Mouse (Mus musculus): ENCODE measurements around the gene Slc25a25.
A peak's percentile ranks its signal among the peaks of the same experiment; 100 is the strongest.

The Slc25a25 gene

DNA sequence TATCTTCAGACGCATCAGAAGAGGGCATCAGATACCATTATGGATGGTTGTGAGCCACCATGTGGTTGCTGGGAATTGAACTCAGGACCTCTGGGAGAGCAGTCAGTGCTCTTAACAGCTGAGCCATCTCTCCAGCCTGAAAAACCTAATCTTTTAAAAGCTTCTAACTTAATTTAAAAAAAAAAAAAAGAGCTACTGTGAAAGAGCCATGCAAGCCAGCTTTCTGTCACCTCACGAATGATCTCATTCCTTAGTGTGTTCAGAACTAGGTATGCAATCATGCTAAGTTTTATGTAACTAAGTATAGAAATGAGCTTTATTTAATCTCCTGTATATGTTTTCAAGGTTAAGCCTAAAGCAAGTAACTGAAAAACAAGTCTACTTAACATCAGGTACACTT is 8.4 kb upstream of the Slc25a25 start:
- no peak for DNase-seq (ENCODE audit: low spot score in 2 of 2)

GRCm38 (mm10) chr2:32458300-32458699 is 7.1 kb upstream of the Slc25a25 start:
- no peak for DNase-seq (ENCODE audit: low spot score in 2 of 2)

DNA sequence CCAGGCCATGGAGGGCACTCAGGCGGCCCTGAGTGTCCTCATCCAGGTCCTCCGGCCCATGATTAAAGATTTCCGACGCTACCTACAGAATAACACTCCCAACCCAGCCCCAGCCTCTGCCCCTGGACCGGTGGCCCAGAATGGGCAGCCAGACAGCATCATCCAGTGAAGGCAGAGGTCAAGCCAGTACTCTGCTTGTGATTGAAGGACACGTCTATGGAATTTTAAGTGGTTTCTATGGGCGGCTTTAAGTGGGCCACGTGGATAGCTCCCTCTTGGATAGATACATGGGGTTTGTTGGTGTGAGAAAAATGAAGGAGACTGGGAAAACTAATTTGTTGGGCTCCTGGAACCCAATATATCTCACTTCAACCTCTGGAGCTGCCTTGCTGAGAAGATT is 3.9 kb upstream of the Slc25a25 start:
- no peak for DNase-seq (ENCODE audit: low spot score in 2 of 2)

- peak in 1 of 2 experiments; percentile 29 for DNase-seq (ENCODE audit: low spot score in 2 of 2)
These were observed 3.4 kb upstream of the Slc25a25 start for GRCm38 (mm10) chr2:32454633-32455032.

DNA sequence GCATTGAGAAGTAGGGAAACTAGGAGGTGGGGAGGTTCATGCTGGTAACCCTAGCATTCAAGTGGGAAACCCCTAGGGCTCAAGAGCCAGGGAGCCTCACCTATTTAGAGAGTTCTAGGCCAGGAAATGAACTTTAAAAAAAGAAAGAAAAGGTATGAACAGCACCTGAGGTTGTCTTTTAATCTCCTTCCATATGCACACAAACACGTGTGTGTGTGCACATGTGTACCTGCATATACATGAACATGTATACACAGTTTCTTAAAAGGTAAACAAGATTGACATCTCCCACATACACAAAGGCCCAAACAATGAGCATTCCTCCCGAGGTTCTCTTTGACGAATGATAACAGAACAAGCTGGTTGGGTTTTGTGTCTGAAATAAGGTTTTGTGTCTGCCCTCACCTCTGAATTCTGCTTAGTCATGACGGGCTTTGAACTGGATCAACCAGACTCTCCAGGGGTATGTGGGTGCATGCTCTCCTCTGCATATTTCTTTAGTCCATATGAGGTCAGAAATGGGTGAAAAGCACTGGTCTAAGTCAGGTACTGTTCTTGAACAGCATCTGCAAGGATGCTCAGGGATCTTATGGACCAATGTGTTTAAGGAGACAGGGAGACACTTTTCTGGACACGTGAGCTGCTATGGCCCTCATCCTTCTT is 2.5 kb upstream of the Slc25a25 start:
- DNase-seq (ENCODE audit: low spot score in 2 of 2) = no peak

- DNase-seq (ENCODE audit: low spot score in 2 of 2) = peak in 1 of 2 experiments; percentile 31
These were observed 1.3 kb upstream of the Slc25a25 start for GRCm38 (mm10) chr2:32452441-32452971.

DNA sequence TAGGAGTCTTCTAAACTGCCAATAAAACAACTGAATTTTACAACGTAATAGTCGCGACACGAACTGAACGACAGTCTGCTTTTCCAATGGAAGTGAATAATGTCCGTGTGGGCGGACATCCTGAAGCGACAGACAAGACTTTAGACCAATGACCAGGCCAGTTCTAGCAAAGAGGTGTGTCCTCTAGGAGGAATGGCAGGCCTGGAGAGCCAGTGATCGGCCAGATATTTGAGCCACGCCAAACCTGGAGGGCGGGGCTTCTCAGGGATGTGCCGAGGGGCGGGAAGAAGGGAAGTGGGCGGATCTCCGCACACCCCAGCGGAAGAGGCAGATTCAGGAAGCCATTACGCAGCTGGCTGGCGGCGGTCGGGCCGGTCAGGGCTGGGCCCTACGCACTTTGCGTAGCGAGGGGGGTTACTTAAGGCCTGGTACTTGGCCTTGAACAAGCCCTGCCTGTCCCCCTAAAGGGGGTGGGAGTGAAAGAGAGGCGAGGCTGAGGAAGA is 676 bp upstream of the Slc25a25 start:
- peak; percentile 95 to 96 for DNase-seq (ENCODE audit: low spot score in 2 of 2)

DNA sequence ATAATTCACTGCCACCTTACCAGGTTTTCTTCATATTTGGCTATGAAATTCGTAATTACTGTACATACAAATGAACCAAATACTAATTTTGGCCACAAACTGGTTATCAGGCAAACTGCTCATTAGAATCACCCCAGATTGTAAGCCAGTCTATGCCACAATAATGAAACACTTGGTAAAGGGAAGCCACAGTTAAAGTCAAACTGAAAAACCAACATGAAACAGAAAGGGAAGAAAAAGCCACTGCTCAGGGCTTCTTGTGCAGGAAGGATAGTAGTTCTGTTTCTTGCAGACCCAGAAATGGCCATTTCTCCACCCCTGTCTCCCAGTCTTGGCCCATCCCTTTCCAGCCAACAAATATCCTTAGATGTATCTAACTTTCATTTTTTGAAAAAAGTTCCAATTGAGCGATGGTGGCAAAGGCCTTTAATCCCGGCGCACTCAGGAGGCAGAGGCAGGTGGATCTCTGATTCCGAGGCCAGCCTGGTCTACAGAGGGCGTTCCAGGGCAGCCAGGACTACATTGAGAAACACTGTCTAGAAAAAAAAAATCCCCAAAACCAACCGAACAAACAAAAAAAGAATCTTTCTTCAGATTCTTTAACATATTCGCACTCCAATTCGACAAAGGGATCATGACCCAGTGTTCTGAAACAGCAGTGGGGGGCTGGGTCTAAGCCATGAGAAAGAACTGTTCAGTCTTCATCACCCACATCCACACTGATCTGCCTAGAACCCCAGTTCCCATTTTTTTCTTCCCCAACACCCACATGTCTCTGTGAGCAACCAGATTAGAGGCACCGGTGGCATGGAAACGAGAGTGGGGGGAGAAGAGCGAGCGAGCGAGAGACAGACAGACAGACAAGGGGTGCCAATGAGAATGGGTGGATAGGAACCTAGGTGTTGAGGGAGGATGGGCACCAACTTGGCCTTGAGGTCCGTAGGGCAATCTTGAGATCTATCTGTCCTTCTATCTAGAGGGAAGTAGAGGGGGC is 1.2 kb downstream of the Slc25a25 start, which contains the start of gene Naif1:
Gene Naif1 (plus strand): TSS at position 697 of the 994 bp plus-strand sequence.
- peak in 1 of 2 experiments; percentile 15 for DNase-seq (ENCODE audit: low spot score in 2 of 2)

GRCm38 (mm10) chr2:32448480-32448879 is 2.8 kb downstream of the Slc25a25 start:
- DNase-seq (ENCODE audit: low spot score in 2 of 2) = no peak

- DNase-seq (ENCODE audit: low spot score in 2 of 2) = peak; percentile 66 to 70
These were observed 3.8 kb downstream of the Slc25a25 start for GRCm38 (mm10) chr2:32447264-32447936.

DNA sequence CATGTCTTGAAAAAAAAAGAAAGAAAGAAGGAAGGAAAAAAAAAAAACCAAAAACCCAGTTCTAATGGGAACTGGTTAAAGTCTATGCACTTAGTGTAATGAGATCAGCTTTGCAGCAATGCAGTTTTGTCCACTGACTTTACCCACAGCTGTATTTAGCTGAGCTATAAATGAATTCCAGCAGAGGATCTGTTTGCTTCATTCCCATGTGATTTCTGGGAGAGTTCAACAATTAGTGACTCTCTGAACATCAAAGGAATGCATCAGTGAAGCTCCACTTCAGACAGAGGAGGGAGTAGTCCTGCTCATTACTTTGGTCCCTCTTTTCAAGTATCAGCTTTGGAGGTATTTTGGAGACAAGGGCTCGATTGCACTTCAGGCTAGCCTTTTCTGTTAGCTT is 5.7 kb downstream of the Slc25a25 start:
- DNase-seq (ENCODE audit: low spot score in 2 of 2) = no peak

DNA sequence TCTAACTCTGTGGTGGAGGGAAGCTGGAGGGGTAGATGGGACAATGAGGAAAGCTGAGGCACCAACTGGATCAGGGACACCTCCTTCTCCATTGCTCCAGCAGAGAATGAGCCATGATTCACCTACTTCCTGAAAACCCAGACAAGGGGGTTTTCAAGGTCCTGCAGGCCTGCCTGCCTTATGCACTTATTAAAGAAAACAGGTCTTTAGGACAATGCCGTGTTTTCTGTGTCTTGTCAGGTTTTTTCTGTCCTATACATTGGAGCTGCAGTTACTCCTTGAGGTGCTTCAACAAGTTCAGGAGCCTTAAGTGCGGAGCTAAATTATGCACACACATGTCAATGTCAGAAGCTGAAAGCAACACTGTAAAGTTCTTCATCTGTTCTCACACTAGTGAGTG is 9.7 kb downstream of the Slc25a25 start:
- DNase-seq (ENCODE audit: low spot score in 2 of 2) = no peak

GRCm38 (mm10) chr2:32440632-32441031 is 10.6 kb downstream of the Slc25a25 start:
- no peak for DNase-seq (ENCODE audit: low spot score in 2 of 2)

DNA sequence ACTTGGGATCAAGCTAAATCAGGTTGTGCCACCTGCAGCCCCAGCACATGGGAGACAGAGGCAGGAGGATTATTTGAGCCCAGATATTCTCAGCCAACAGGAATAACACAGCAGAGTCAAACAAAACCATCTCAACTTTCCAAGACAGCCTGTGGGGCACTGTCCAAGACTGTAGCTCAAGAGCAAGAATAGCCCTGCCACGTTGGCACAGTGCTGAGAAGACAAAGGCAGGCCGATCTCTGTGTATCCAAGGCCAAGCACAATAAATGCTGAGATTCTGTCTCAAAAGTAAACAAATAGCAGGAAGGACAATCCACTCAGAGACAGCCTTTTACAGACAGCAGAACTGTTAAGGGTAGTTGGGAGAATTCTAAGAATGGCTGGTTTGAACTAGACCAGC is 11.1 kb downstream of the Slc25a25 start:
- no peak for DNase-seq (ENCODE audit: low spot score in 2 of 2)

DNA sequence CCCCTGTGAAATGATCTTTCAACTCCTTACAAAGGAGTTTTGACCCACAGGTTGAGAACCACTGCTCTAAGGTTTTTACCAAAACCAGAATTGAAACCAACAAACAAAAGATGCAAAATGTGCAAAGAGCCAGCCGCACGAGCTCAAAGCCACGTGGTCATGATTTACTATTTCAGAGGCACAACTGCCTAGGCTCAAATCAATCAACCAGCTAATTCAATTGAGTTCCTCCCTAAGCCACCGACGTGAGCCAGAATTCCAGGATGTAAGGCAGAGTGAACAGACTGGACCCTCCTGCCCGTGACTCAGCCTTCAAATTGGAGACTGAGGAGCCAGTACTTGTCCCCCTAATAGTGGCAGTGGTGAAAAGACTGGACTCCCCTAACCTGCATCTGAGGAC is 12.1 kb downstream of the Slc25a25 start:
- no peak for DNase-seq (ENCODE audit: low spot score in 2 of 2)

DNA sequence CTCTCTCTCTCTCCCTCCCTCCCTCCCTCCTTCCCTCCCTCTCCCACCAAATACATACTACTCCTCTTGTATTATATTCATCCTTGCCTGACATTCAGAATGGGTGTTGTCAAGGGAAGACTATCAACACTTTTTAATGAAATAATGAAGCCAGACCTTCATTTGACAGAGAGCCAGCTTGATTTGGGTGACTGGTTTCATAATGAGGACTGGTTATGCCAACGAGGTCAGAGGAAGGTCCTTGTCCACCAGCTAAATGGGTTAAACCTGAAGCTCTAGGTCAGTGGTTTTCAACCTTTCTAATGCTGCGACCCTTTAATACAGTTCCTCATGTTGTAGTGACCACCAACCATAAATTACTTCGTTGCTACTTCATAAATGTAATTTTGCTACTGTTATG is 12.5 kb downstream of the Slc25a25 start:
- DNase-seq (ENCODE audit: low spot score in 2 of 2) = no peak

- DNase-seq (ENCODE audit: low spot score in 2 of 2) = no peak
These were observed 13.6 kb downstream of the Slc25a25 start for GRCm38 (mm10) chr2:32437612-32438166.

DNA sequence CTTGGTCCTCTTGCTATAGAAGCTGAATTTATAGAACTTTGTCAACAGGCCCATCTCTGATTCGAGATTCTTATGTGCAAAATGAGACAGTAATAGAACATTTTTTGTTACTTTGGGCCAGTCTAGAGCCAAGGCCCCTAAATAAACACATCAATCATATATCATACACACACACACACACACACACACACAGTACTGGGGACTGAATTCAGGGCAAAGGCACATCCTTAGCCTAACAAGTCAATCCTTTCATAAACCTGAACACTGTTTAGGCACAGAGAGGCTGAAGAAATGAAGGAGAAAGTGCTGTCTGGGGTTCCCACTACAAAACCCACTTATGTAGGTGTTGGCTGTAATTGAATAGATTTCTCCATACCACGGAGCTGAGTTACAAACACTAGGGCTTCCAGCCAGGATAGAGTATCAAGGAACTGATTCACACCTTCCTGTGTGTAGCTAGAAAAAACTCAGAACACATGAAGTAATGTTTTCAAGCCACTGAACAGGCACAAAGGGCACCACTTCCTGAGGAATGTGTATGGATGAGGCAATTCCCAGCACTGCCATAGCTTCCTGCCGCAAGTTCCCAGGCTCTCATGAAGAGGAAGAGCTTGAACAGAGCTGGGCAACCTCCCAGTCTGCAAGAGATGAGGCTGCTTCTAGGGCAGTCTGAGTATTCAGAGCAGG is 14.4 kb downstream of the Slc25a25 start:
- no peak for DNase-seq (ENCODE audit: low spot score in 2 of 2)

DNA sequence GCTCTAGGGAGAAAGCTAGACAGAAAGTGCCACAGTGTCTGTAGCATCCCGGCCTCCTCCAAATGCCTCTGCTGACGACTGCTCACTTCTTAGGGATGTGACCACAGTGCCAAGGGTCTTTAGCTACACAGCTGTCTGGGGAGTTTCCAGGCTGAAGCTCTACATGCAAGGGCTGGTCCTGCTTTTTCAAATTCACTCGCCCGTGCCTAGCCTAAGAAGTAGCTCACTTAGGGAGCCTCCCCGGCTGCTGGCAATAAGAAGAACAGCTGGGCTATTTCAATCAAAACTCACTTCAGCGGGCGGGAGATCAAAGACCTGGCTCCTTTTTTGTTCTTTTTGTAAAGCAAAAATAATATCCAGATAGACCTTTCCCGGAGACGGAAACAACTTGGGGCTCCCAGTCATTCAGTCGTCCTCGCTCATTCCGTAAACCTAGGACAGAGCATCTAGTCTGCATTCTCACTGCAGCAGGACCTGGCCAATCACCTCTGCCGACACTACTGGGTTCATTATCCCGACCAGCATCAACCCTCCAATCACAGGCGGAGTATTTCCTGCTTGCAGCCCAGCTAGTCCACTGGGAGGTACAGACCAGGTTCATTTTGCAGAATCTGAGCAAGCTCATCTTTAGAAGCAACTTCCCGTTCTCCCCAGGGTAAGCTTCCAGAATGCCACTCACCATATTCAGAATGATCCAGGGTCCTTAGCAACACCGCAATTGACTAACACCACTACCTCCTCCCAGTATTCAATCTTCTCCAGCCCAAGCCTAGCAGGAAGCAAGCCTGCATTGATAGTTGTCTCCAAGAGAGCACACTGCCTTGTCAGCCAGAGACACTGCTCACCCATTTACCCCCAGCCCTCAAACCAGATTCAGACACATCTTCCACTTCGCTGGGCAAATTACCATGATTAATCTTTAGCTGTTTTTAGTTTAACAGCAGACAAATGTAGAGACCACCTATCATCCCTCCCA is 20.3 kb downstream of the Slc25a25 start:
- DNase-seq (ENCODE audit: low spot score in 2 of 2) = no peak

Data from thymus, postnatal 10 days (tissue).